Mouse (Mus musculus) hindbrain, embryonic 14.5 days (tissue): ENCODE data around the gene Arl6ip1. TPM values are rescaled to one million over a fixed set of nuclear protein-coding genes. Genes with fewer than 3 reads are reported as not detected.

Experiments used
- polyA plus RNA-seq: library from polyadenylated mRNA; unstranded; fragments of >200 nt; fragmentation: Nextera tagmentation; extraction: Ambion mirVana; gene quantifications from 2 replicates; pipeline ENCODE4 v1.2.1, GENCODE M21; 2014

Gene Arl6ip1
- polyA plus RNA-seq, 1 experiment from 2014 or later, result 404 TPM

Other genes starting within 250 kb of the Arl6ip1 start
- gene Rps15a, start 13.5 kb downstream of the Arl6ip1 start, polyA plus RNA-seq, result 379 and 486 TPM in 2 replicates
- gene Smg1, start 114.0 kb upstream of the Arl6ip1 start, polyA plus RNA-seq, result 27.8 and 28.6 TPM in 2 replicates